Mouse (Mus musculus): Measurements from ENCODE around the gene Hspbap1. TPM values are rescaled to one million over a fixed set of nuclear protein-coding genes. Genes with fewer than 3 reads are reported as not detected.

Hspbap1 gene
- total RNA-seq (2017): 17.3 and 24.3 TPM in 2 replicates

GRCm38 (mm10) chr16:35769878-35770657 lies at the start of gene Hspbap1:
Gene Hspbap1 (plus strand): TSS chr16:35770375.
- ATAC-seq (ENCODE audit: extremely low read depth, insufficient number of reproducible peaks, low FRiP score, poor library complexity, severe bottlenecking): peak; percentile 61

DNA sequence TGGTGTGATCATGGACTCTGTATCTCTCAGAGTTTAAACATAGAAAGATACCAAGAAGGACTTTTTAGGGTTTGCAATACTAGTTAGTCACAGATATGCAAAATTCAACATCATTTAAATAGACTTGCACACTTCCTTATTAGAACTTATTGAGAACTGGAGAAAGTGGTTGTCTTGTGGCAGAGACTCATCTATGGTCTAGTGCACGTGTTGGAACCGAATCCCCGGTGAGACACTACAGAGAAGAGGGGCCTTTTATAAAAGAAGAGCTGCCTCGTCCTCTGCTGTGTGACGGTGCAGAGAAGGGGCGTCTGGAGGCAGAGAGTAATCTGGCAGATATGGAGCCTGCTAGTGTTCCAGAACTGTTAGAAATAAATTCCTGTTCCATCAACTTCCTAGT lies 45.6 kb upstream of the Hspbap1 start:
- no peak for ATAC-seq (ENCODE audit: extremely low read depth, insufficient number of reproducible peaks, low FRiP score, poor library complexity, severe bottlenecking)

DNA sequence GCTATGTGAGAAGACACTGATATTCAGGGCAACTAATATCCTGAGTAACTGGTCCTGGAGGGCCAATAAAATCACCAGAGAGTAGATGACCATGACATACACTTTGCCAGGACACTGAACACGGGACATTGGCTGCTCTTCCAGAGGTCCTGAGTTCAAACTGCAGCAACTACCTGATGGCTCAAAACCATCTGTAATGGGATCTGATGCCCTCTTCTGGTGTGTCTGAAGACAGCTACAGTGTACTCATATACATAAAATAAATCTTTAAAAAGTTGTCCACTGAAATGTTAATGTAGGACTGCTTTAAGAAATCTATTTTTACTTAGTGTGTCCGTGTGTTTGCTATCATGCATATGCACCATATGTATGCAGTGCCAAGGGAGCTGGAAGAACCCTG lies 43.6 kb upstream of the Hspbap1 start:
- no peak for ATAC-seq (ENCODE audit: extremely low read depth, insufficient number of reproducible peaks, low FRiP score, poor library complexity, severe bottlenecking)

DNA sequence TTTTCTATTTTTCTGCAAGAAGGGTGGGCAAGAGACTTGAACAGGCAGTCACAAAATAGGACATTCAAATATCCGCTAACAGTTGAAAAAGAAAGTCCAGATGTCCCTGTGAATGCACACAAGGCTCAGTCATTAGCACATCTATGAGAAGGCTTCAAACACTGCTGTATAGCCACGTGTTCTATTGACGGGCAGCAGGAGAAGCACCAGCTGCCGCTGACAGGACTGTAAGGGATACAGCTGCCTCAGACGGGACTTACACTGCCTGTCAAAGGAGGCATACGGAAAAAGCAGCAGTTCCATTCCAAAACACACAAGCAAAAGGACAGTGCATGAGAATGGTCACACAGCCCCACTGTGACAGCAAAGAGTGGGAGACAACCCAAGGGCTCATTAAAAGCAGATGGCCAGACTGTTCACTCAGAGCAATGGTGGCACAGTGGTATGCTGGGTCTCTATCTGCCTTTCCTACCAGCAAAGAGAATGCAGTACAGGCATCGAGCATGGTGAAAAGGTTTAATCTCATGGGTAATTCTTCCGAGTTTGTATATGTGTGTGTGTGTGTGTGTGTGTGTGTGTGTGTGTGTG lies 40.9 kb upstream of the Hspbap1 start:
- ATAC-seq (ENCODE audit: extremely low read depth, insufficient number of reproducible peaks, low FRiP score, poor library complexity, severe bottlenecking): no peak

DNA sequence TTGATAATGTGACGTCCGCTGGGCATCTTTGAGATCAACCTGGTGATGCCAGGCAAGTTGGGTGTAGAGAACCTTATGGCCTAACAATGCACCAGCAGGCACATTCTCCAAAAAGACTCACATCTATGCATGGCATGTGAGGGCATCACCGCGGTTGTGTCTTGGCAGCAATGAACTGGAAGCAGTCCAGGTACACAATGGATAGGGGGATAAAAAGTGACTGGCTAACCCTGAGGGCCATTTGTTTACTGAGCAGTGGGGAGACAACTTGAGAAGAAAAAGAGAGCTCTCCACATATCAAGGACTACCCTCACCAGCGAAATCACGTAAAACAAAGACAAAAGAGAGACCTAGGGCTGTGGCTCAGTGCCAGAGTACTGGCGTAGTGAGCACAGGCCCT lies 38.1 kb upstream of the Hspbap1 start:
- ATAC-seq (ENCODE audit: extremely low read depth, insufficient number of reproducible peaks, low FRiP score, poor library complexity, severe bottlenecking): no peak

- ATAC-seq (ENCODE audit: extremely low read depth, insufficient number of reproducible peaks, low FRiP score, poor library complexity, severe bottlenecking): peak; percentile 86
Observed at GRCm38 (mm10) chr16:35734038-35734437, 36.1 kb upstream of the Hspbap1 start.

DNA sequence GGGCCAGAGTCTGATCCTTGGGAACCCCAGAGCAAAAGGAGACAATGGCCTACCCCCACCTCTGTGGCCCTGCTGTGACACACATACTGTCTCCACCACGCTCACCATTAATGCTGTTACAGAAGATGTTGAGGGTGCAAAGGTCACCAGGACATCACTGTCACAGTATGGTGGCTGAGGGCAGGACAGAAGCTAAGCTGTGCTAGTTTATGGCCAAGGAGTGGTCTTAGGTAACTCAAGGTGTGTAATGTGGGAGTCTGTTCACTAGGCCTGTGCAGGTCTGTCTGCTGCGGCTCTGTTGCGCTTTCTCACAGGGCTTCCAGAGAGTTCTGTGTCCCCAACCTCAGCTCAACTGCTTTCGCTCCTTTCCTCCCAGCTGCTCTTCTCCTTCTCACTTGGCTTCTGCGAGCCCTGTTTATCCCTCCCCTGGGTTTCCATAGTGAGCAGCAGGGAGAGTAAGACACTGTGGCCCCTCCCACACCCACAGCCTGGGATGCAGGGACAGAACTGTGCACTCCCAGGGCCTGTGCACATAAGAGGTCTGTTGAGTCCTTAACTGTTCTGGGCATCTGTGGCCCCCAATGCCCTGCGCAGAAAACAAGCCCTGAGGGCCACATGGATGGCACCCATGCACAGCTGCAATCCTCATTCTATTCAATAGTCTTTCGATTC lies 31.9 kb upstream of the Hspbap1 start:
- no peak for ATAC-seq (ENCODE audit: extremely low read depth, insufficient number of reproducible peaks, low FRiP score, poor library complexity, severe bottlenecking)

GRCm38 (mm10) chr16:35739548-35739947 lies 30.6 kb upstream of the Hspbap1 start:
- ATAC-seq (ENCODE audit: extremely low read depth, insufficient number of reproducible peaks, low FRiP score, poor library complexity, severe bottlenecking): no peak

DNA sequence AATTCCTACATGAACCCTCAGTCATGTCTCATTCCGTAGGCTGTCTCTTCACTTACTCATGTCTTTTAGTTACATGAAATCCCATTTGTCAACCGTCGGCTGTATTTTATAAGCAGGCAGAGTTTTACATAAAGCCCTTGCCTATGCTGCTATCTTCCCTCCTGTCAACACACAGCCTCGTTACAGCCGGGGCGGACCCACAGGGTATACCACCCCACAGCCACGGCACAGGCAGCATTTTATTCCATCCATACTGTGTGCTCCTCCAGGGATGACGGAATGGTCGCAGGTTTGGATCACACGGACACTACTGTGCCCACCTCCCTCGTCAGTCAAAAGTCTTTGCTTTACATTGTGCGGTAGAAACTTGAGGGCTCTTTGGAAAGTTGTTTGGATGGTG lies 29.8 kb upstream of the Hspbap1 start:
- ATAC-seq (ENCODE audit: extremely low read depth, insufficient number of reproducible peaks, low FRiP score, poor library complexity, severe bottlenecking): no peak

- no peak for ATAC-seq (ENCODE audit: extremely low read depth, insufficient number of reproducible peaks, low FRiP score, poor library complexity, severe bottlenecking)
Observed at GRCm38 (mm10) chr16:35740943-35741342, 29.2 kb upstream of the Hspbap1 start.

GRCm38 (mm10) chr16:35741621-35742020 lies 28.6 kb upstream of the Hspbap1 start:
- ATAC-seq (ENCODE audit: extremely low read depth, insufficient number of reproducible peaks, low FRiP score, poor library complexity, severe bottlenecking): no peak

DNA sequence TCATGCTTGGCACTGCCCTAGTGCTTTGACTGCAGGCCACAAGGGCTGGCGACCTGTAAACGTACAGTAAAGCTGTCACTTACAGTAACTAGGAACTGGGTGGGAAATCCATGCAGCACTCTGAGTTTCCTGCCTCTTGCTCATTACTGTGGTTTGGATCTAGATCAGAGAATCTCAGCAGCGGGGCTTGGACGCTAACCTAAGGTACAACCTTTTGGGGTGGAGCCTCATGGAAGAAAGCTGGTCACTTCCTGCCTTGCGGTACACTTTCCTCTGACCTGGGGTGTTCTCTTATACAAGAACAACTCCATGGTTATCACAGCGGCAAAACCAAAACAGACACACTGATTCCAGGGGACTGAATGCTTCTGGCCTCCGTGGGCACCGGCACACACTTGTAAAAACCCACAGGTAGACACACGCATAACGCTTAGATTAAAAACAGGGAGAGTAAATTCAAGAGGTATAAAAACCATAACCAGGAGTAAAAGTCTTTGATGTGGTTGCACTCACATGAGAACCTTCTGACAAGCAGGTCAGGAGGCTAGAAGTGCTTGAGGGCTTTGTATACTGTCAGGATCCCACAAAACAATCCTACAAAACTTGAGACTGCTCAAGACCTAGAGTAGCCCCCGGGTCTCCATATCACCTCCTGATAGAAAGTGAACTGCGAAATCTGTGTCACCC lies 27.8 kb upstream of the Hspbap1 start:
- peak; percentile 53; the same call in 1 of the 2 replicates for ATAC-seq (ENCODE audit: extremely low read depth, insufficient number of reproducible peaks, low FRiP score, poor library complexity, severe bottlenecking)

DNA sequence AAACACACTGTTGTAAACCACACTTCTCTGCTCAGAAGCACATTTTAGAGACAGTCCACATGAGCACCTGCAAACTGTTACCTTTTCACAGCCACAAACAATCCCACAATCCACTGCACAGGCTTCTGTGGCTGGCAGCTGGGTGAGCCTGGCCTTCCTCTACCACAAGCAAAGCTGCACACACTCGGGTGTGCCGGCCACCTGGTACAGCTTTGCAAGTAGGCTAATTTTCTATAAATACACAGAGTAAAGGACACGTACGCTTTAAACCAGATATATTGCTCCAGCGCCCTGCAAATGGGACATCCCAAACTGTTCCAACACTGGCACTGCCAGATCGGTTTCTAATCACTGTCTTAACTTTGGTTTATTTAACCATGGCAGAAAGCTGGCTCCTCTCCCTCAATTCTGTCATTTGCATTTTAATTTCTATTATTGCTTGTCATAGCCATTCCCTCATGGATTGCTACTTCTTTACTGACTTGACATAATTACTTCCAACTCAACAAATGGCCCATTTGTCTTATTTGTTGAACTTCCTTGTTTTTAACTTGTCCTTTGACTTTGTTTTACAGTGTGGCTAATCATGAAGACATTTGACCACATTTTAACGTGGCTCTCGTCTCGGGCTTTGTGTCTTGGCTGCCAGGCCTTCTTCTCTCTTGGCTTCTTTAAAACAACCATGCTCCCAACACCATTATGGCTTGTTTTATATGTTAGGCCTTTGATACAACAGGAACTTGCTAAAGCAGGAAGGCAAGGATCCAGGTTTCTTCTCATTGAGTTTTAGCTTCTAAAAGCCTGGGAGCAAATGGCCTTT lies 22.5 kb upstream of the Hspbap1 start:
- ATAC-seq (ENCODE audit: extremely low read depth, insufficient number of reproducible peaks, low FRiP score, poor library complexity, severe bottlenecking): 0 out of 2 replicates have a peak, but pooled peaks have one; percentile 34

- ATAC-seq (ENCODE audit: extremely low read depth, insufficient number of reproducible peaks, low FRiP score, poor library complexity, severe bottlenecking): no peak
Observed at GRCm38 (mm10) chr16:35748237-35748603, 22.0 kb upstream of the Hspbap1 start.

- no peak for ATAC-seq (ENCODE audit: extremely low read depth, insufficient number of reproducible peaks, low FRiP score, poor library complexity, severe bottlenecking)
Observed at GRCm38 (mm10) chr16:35749385-35749784, 20.8 kb upstream of the Hspbap1 start.

DNA sequence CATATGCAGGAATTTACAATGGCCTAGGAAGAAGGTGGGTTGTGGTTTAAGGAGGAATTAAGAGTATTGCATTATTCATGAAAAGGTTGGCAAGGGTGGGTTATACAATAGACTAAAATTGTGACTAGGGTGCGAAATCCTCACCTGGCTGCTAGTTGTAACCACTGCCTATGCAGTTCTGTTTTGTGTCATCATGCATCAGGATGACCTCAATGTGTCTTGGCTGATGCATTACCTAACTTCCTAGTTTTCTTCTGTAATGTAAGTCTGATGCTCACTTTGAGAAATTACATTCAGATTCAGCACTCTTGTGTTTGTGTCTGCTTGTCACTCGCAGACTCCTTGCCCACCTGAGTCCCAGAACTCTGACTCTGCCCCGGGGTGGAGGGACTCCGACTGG lies 18.3 kb upstream of the Hspbap1 start:
- peak; percentile 51; the same call in 1 of the 2 replicates for ATAC-seq (ENCODE audit: extremely low read depth, insufficient number of reproducible peaks, low FRiP score, poor library complexity, severe bottlenecking)

GRCm38 (mm10) chr16:35753926-35754325 lies 16.2 kb upstream of the Hspbap1 start:
- no peak for ATAC-seq (ENCODE audit: extremely low read depth, insufficient number of reproducible peaks, low FRiP score, poor library complexity, severe bottlenecking)

- ATAC-seq (ENCODE audit: extremely low read depth, insufficient number of reproducible peaks, low FRiP score, poor library complexity, severe bottlenecking): no peak
Observed at GRCm38 (mm10) chr16:35755502-35756334, 14.5 kb upstream of the Hspbap1 start.
